In the genomic region with DNA sequence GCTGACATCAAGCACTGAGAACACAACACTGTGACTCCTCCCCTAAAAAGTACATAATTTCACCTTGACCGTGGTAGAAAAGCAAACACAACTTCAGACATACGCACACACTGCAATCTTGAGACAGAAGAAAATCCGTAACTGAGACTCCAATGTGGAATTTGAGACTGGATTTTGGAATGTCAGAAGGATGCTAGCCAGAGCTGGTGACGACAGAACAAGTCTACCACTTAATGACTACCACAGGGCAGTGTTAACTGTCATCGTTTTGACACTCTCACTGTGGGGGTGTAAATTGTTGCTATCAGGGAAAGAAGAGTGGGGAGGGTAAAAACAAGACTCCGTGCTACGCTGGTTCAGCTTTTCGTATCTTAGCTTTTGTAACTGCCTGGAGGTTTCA, we compare ENCODE assay signal across 28 mouse cellular contexts.
DNase-seq lines count a peak whose midpoint lies in the region; ATAC-seq and TF ChIP-seq lines count a peak whose summit lies in the region.
"Had no signal": no experiment of that assay in that cellular context is flagged by ENCODE, and none has a peak within 500 bp of the region (broad histone marks: within the 10 kb centered on the region; RNA-seq: fewer than 3 reads in every experiment).

No protein-coding gene starts in this region.

- no peak for ATAC-seq in heart, embryonic 12.5 days (ENCODE audit: insufficient number of reproducible peaks, low FRiP score)
- no peak; the same call in 1 of the 2 replicates for ATAC-seq in heart, embryonic 11.5 days (replicated peaks; ENCODE audit: insufficient number of reproducible peaks, low FRiP score, low TSS enrichment)
- ATAC-seq in heart, embryonic 15.5 days (replicated peaks; ENCODE audit: insufficient number of reproducible peaks, insufficient read depth, low FRiP score, low read depth) = no peak
- peak; percentile 52; the same call in 1 of the 2 replicates for ATAC-seq in lung, embryonic 14.5 days (ENCODE audit: insufficient read depth)
- ATAC-seq: CD4-positive, CD25-positive, alpha-beta regulatory T cell, adult 4 months; forebrain, embryonic 15.5 days; hindbrain, postnatal 0 days; inflammation-experienced regulatory T-cells, adult 6 months; intestine, embryonic 16.5 days had no signal

- H3K9ac ChIP-seq in heart, embryonic 12.5 days = no peak overlapping the region
- no peak overlapping the region for H3K9ac ChIP-seq in heart, embryonic 11.5 days (ENCODE audit: low read depth, low read length)
- no peak overlapping the region for H3K9ac ChIP-seq in heart, embryonic 15.5 days
- no peak overlapping the region for H3K9ac ChIP-seq in lung, embryonic 14.5 days
- H3K9ac ChIP-seq: embryonic facial prominence, embryonic 13.5 days; forebrain, embryonic 12.5 days; forebrain, embryonic 15.5 days; hindbrain, embryonic 14.5 days had no signal

- WGBS in heart, embryonic 12.5 days = 16% methylated on average over 8 of the region's 8 CpGs
- whole genome bisulfite sequencing in heart, embryonic 11.5 days (ENCODE audit: insufficient replicate concordance) = 19% methylated on average over 8 of the region's 8 CpGs
- WGBS in heart, embryonic 15.5 days = 27% methylated on average over 8 of the region's 8 CpGs
- WGBS in lung, embryonic 14.5 days = 29% methylated on average over 8 of the region's 8 CpGs

- no peak overlapping the region for H3K27ac ChIP-seq in heart, embryonic 12.5 days (ENCODE audit: poor library complexity, severe bottlenecking)
- no peak overlapping the region for H3K27ac ChIP-seq in heart, embryonic 11.5 days (ENCODE audit: low read depth, low read length)
- no peak overlapping the region for H3K27ac ChIP-seq in heart, embryonic 15.5 days
- H3K27ac ChIP-seq in lung, embryonic 14.5 days (ENCODE audit: low read depth) = no peak overlapping the region
- H3K27ac ChIP-seq: embryonic facial prominence, embryonic 13.5 days; forebrain, embryonic 12.5 days; forebrain, embryonic 15.5 days; hindbrain, embryonic 14.5 days; hindbrain, postnatal 0 days had no signal

- H3K4me1 ChIP-seq in heart, embryonic 12.5 days (replicated peaks) = peaks cover 11% of the 10 kb centered on the region
- no peaks in the 10 kb centered on the region for H3K4me1 ChIP-seq in heart, embryonic 11.5 days (ENCODE audit: control insufficient read depth, insufficient read depth, low read length)
- H3K4me1 ChIP-seq in heart, embryonic 15.5 days (replicated peaks) = peaks cover 11% of the 10 kb centered on the region
- no peaks in the 10 kb centered on the region; the same call in 1 of the 2 replicates for H3K4me1 ChIP-seq in lung, embryonic 14.5 days (ENCODE audit: insufficient read depth)
- H3K4me1 ChIP-seq: embryonic facial prominence, embryonic 13.5 days; forebrain, embryonic 12.5 days; forebrain, embryonic 15.5 days had no signal

- no peak for DNase-seq in heart, adult 11 months
- DNase-seq in lung, embryonic 14.5 days = peak; percentile 26
- no peak for DNase-seq in lung, adult 18-20 months
- no peak for DNase-seq in gastrocnemius, adult 18-20 months (ENCODE audit: low spot score)
- DNase-seq: adrenal gland, adult 2 months; adrenal gland, postnatal 14 days; cerebellum, adult 11 months; cerebellum, adult 2 months; cerebellum, adult 9-11 months; cerebellum, postnatal 25 days; gastrocnemius, postnatal 10 days; gastrocnemius, postnatal 36 days; heart, postnatal 14 days; heart, postnatal 4 days; kidney, adult 18-20 months; kidney, adult 9 months had no signal

- peak overlapping the region; percentile 12 for H3K4me2 ChIP-seq in heart, embryonic 12.5 days
- no peak overlapping the region for H3K4me2 ChIP-seq in heart, embryonic 11.5 days
- H3K4me2 ChIP-seq in heart, embryonic 15.5 days = peak overlapping the region; percentile 20; the same call in 1 of the 2 replicates
- no peak overlapping the region for H3K4me2 ChIP-seq in lung, embryonic 14.5 days
- H3K4me2 ChIP-seq: embryonic facial prominence, embryonic 13.5 days; forebrain, embryonic 12.5 days; forebrain, embryonic 15.5 days; hindbrain, embryonic 14.5 days had no signal

- no peaks in the 10 kb centered on the region for H3K9me3 ChIP-seq in heart, embryonic 12.5 days (replicated peaks)
- H3K9me3 ChIP-seq in heart, embryonic 11.5 days (replicated peaks; ENCODE audit: control insufficient read depth, low read length) = no peaks in the 10 kb centered on the region
- no peaks in the 10 kb centered on the region for H3K9me3 ChIP-seq in heart, embryonic 15.5 days (replicated peaks)
- H3K9me3 ChIP-seq in lung, embryonic 14.5 days (ENCODE audit: low read depth, low read length) = no peaks in the 10 kb centered on the region
- H3K9me3 ChIP-seq: embryonic facial prominence, embryonic 13.5 days; forebrain, embryonic 12.5 days; forebrain, embryonic 15.5 days had no signal

- H3K4me3 ChIP-seq in heart, embryonic 12.5 days = no peak overlapping the region
- H3K4me3 ChIP-seq in heart, embryonic 11.5 days (ENCODE audit: low read depth, low read length) = no peak overlapping the region
- no peak overlapping the region for H3K4me3 ChIP-seq in heart, embryonic 15.5 days
- no peak overlapping the region for H3K4me3 ChIP-seq in lung, embryonic 14.5 days (ENCODE audit: low read depth, low read length)
- H3K4me3 ChIP-seq: embryonic facial prominence, embryonic 13.5 days; erythroblast, embryonic 14.5 days; forebrain, embryonic 12.5 days; forebrain, embryonic 15.5 days had no signal

- TF ChIP-seq CTCF in lung, embryonic 14.5 days (IDR thresholded peaks at IDR 0.05; ENCODE audit: low read depth) = no peak

- no peaks in the 10 kb centered on the region for H3K36me3 ChIP-seq in heart, embryonic 12.5 days
- H3K36me3 ChIP-seq in heart, embryonic 11.5 days (ENCODE audit: control insufficient read depth, insufficient read depth, low read length) = no peaks in the 10 kb centered on the region
- no peaks in the 10 kb centered on the region for H3K36me3 ChIP-seq in heart, embryonic 15.5 days
- no peaks in the 10 kb centered on the region for H3K36me3 ChIP-seq in lung, embryonic 14.5 days (ENCODE audit: insufficient read depth)
- H3K36me3 ChIP-seq: embryonic facial prominence, embryonic 13.5 days; forebrain, embryonic 12.5 days; forebrain, embryonic 15.5 days had no signal

- peaks cover 73% of the 10 kb centered on the region for H3K27me3 ChIP-seq in heart, embryonic 12.5 days (replicated peaks)
- peaks cover 49% of the 10 kb centered on the region for H3K27me3 ChIP-seq in heart, embryonic 11.5 days (ENCODE audit: control insufficient read depth, insufficient read depth, low read length)
- H3K27me3 ChIP-seq in heart, embryonic 15.5 days = peaks cover 59% of the 10 kb centered on the region
- H3K27me3 ChIP-seq in lung, embryonic 14.5 days (ENCODE audit: insufficient read depth, low read length) = no peaks in the 10 kb centered on the region
- H3K27me3 ChIP-seq: forebrain, embryonic 12.5 days; forebrain, embryonic 15.5 days had no signal

Comparison
In these comparisons a context has a peak if more than half of its experiments do, and no peak if none do; other contexts are left out.
1. H3K4me2 ChIP-seq: peak in heart, embryonic 12.5 days (single experiment) and heart, embryonic 15.5 days (single experiment); none in heart, embryonic 11.5 days (single experiment) and lung, embryonic 14.5 days (single experiment).